Mouse (Mus musculus) stomach, postnatal 0 days (tissue): Measurements from ENCODE around the gene Setd7. TPM values are rescaled to one million over a fixed set of nuclear protein-coding genes. Genes with fewer than 3 reads are reported as not detected.

ENCODE experiments used
- ATAC-seq: fragments of 200-750 bp; cut with Nextera tagmentation; 2 replicates; pipeline ENCODE4 v1.8.0; 2017; ENCODE audit not compliant: low FRiP score, low TSS enrichment
- DNase-seq: peaks from one replicate; pipeline ENCODE4 v3.0.0-alpha.2; 2016; ENCODE audit warnings: low spot score
- H3K27ac ChIP-seq: fragments of 300-500 bp; sonication (generic); replicated peaks from 2 replicates; pipeline ENCODE4 v1.5.1; 2014; ENCODE audit warnings: mild to moderate bottlenecking, control low read depth
- H3K27me3 ChIP-seq: fragments of 300-500 bp; sonication (generic); 2 replicates; pipeline ENCODE4 v1.6.1; 2014; ENCODE audit warnings: low read length; ENCODE audit not compliant: control insufficient read depth, insufficient read depth
- H3K36me3 ChIP-seq: fragments of 300-500 bp; sonication (generic); 2 replicates; pipeline ENCODE4 v1.6.1; 2014; ENCODE audit warnings: low read length, mixed read lengths; ENCODE audit not compliant: control insufficient read depth, insufficient read depth
- H3K4me1 ChIP-seq: fragments of 300-500 bp; sonication (generic); replicated peaks from 2 replicates; pipeline ENCODE4 v1.6.1; 2014; ENCODE audit warnings: antibody characterized with exemption; ENCODE audit not compliant: control insufficient read depth, insufficient read depth
- H3K4me2 ChIP-seq: fragments of 300-500 bp; sonication (generic); replicated peaks from 2 replicates; pipeline ENCODE4 v1.6.1; 2014; ENCODE audit warnings: low read depth, mild to moderate bottlenecking, control low read depth, moderate library complexity
- H3K4me3 ChIP-seq: fragments of 300-500 bp; sonication (generic); 2 replicates; pipeline ENCODE4 v1.5.1; 2014; ENCODE audit warnings: low read depth, low read length, control low read depth
- H3K9ac ChIP-seq: fragments of 300-500 bp; sonication (generic); 2 replicates; pipeline ENCODE4 v1.6.1; 2014; ENCODE audit warnings: mild to moderate bottlenecking, low read length, control low read depth, mixed read lengths
- H3K9me3 ChIP-seq: fragments of 300-500 bp; sonication (generic); 2 replicates; pipeline ENCODE4 v1.6.1; 2016; ENCODE audit warnings: low read length; ENCODE audit not compliant: control insufficient read depth
- CTCF ChIP-seq: IDR thresholded peaks from 2 replicates; pipeline ENCODE4 v1.5.1; 2016; ENCODE audit warnings: antibody characterized with exemption, low read depth, mild to moderate bottlenecking, moderate library complexity
- EP300 ChIP-seq: optimal IDR thresholded peaks from 2 replicates; pipeline ENCODE3; 2016; ENCODE audit warnings: antibody characterized with exemption
- WGBS: fragments of 180-500 bp; shearing (Covaris S2); extraction: QIAGEN DNeasy Blood & Tissue Kit; methylation state at CpG from one replicate; pipeline ENCODE4 v1.1.7; 2014; 5-methylcytosine and 5-hydroxymethylcytosine counted together
- polyA plus RNA-seq: library from polyadenylated mRNA; unstranded; fragments of >200 nt; fragmentation: Nextera tagmentation; extraction: Ambion mirVana; gene quantifications from 2 replicates; pipeline ENCODE4 v1.2.1, GENCODE M21; 2015

The Setd7 gene
- polyA plus RNA-seq, 1 experiment from 2014 or later, result 1.8 TPM

GRCm38 (mm10) chr3:51468530-51468929 is 92.1 kb downstream of the Setd7 start:
- Histone ChIP-seq H3K27me3 (no peaks in the 10 kb centered on the region), H3K4me2 (no peak overlapping the region), H3K27ac (no peak overlapping the region), H3K9me3 (no peaks in the 10 kb centered on the region), H3K4me3 (no peak overlapping the region), H3K36me3 (peaks cover 10% of the 10 kb centered on the region), H3K4me1 (no peaks in the 10 kb centered on the region), H3K9ac (no peak overlapping the region)
- no peak for DNase-seq
- ATAC-seq, result no peak
- TF ChIP-seq EP300 (no peak), CTCF (no peak)
- WGBS, result 81% methylated on average over 2 of the region's 2 CpGs

Other genes with a start within 250 kb of the Setd7 start
- gene Elf2, start 220.2 kb downstream of the Setd7 start, polyA plus RNA-seq, result 32.4 and 36.3 TPM in 2 replicates
- gene Mgarp, start 164.1 kb downstream of the Setd7 start, polyA plus RNA-seq, result 0.73 and 0.82 TPM in 2 replicates
- gene Ndufc1, start 151.9 kb downstream of the Setd7 start, polyA plus RNA-seq, result 884 and 979 TPM in 2 replicates
- 16.3 and 19.0 TPM in 2 replicates for gene Naa15, start 145.7 kb downstream of the Setd7 start, polyA plus RNA-seq
- 15.9 TPM in 2 replicates for gene Rab33b, start 77.0 kb downstream of the Setd7 start, polyA plus RNA-seq
- gene Mgst2, start 99.5 kb upstream of the Setd7 start, polyA plus RNA-seq, result 264 and 268 TPM in 2 replicates